Mouse (Mus musculus) brain, embryonic 14.5 days (tissue): ENCODE results near the gene Dgkh.

Experiments used
- CTCF ChIP-seq: fragments of 200-500 bp; IDR thresholded peaks from 2 replicates; pipeline ENCODE4 v1.5.1; 2012; ENCODE audit warnings: inconsistent platforms, mild to moderate bottlenecking, moderate library complexity, borderline replicate concordance; ENCODE audit not compliant: insufficient read depth, insufficient read length; ENCODE audit errors: extremely low read depth
- POLR2A ChIP-seq: fragments of 200-500 bp; IDR thresholded peaks from 2 replicates; pipeline ENCODE4 v1.6.1; 2012; ENCODE audit warnings: mild to moderate bottlenecking, inconsistent platforms, borderline replicate concordance; ENCODE audit not compliant: poor library complexity, insufficient read depth, insufficient read length, severe bottlenecking; ENCODE audit errors: extremely low read depth

- TF ChIP-seq CTCF = no peak
- TF ChIP-seq POLR2A = no peak
These were observed 38.5 kb downstream of the Dgkh start for GRCm38 (mm10) chr14:78694121-78694520.
